Mouse (Mus musculus) heart, postnatal 0 days (tissue): ENCODE measurements around the gene Plscr3. TPM values are rescaled to one million over a fixed set of nuclear protein-coding genes. Genes with fewer than 3 reads are reported as not detected.

Source experiments
- ATAC-seq: fragments of 200-750 bp; cut with Nextera tagmentation; 2 replicates; pipeline ENCODE4 v1.8.0; 2017; ENCODE audit warnings: low read depth, moderate number of reproducible peaks, moderate library complexity; ENCODE audit not compliant: insufficient read depth
- DNase-seq: peaks from one replicate; pipeline ENCODE4 v3.0.0-alpha.2; 2016; ENCODE audit warnings: low spot score
- H3K27ac ChIP-seq: fragments of 300-500 bp; sonication (generic); 2 replicates; pipeline ENCODE4 v1.5.1; 2014; ENCODE audit warnings: low read depth, mild to moderate bottlenecking
- H3K27me3 ChIP-seq: fragments of 300-500 bp; sonication (generic); 2 replicates; pipeline ENCODE4 v1.6.1; 2014; ENCODE audit warnings: low read length, mixed read lengths; ENCODE audit not compliant: control insufficient read depth, insufficient read depth
- H3K36me3 ChIP-seq: fragments of 300-500 bp; sonication (generic); replicated peaks from 2 replicates; pipeline ENCODE4 v1.6.1; 2014; ENCODE audit warnings: low read length, mixed read lengths; ENCODE audit not compliant: control insufficient read depth, insufficient read depth
- H3K4me1 ChIP-seq: fragments of 300-500 bp; sonication (generic); 2 replicates; pipeline ENCODE4 v1.6.1; 2014; ENCODE audit warnings: antibody characterized with exemption; ENCODE audit not compliant: control insufficient read depth, insufficient read depth
- H3K4me2 ChIP-seq: fragments of 300-500 bp; sonication (generic); 2 replicates; pipeline ENCODE4 v1.6.1; 2014; ENCODE audit warnings: low read depth, mild to moderate bottlenecking, low read length, moderate library complexity
- H3K4me3 ChIP-seq: fragments of 300-500 bp; sonication (generic); 2 replicates; pipeline ENCODE4 v1.5.1; 2014; ENCODE audit warnings: low read depth, low read length
- H3K9ac ChIP-seq: fragments of 300-500 bp; sonication (generic); replicated peaks from 2 replicates; pipeline ENCODE4 v1.6.1; 2014; ENCODE audit warnings: low read depth, low read length, mixed read lengths
- H3K9me3 ChIP-seq: fragments of 300-500 bp; sonication (generic); replicated peaks from 2 replicates; pipeline ENCODE4 v1.6.1; 2016; ENCODE audit warnings: low read length; ENCODE audit not compliant: control insufficient read depth
- CTCF ChIP-seq: IDR thresholded peaks from 2 replicates; pipeline ENCODE4 v1.5.1; 2016; ENCODE audit warnings: antibody characterized with exemption, control low read depth, low read depth
- EP300 ChIP-seq: IDR thresholded peaks from 2 replicates; pipeline ENCODE4 v1.6.1; 2016; ENCODE audit warnings: antibody characterized with exemption, low read depth
- WGBS: fragments of 180-500 bp; shearing (Covaris S2); extraction: QIAGEN DNeasy Blood & Tissue Kit; methylation state at CpG from one replicate; pipeline ENCODE4 v1.1.7; 2014; 5-methylcytosine and 5-hydroxymethylcytosine counted together
- polyA plus RNA-seq: library from polyadenylated mRNA; unstranded; fragments of >200 nt; fragmentation: Nextera tagmentation; extraction: Ambion mirVana; gene quantifications from 2 replicates; pipeline ENCODE4 v1.2.1, GENCODE M21; 2015
- total RNA-seq: library from RNA; depleted of rRNA; stranded (reverse); fragments of >200 nt; gene quantifications from 2 replicates; pipeline ENCODE4 v1.2.3, GENCODE M21; 2014; ENCODE audit warnings: low replicate concordance

Plscr3 gene
- total and polyA plus RNA-seq, 2 experiments from 2014 or later = 50.9 to 62.3 TPM

DNA sequence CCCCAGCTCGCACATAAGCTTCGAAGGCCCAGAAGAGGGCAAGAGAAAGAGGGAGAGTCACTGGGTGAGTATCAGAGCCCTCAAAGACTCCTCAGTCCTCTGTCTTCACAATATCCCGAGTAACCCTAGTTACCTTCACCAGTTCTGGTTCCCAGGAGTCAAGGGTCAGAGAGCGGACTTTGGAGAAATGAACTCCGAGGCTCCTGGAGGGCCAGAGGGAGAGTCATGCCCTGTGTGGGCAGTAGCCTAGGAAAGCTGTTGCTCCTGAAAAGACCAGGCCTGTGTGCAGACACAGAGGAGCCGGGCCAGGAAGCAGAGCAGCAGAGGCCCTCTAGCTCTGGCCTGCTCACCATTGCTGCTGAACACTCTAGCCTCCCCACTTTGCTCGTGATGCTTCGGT, 38.5 kb downstream of the Plscr3 start:
- Histone ChIP-seq H3K36me3 (no peaks in the 10 kb centered on the region), H3K4me2 (peak overlapping the region; percentile 33), H3K9me3 (no peaks in the 10 kb centered on the region), H3K27me3 (0 out of 2 replicates have a peak, but pooled peaks cover 6% of the 10 kb centered on the region), H3K4me3 (no peak overlapping the region), H3K4me1 (peaks cover 8% of the 10 kb centered on the region; the same call in 1 of the 2 replicates), H3K9ac (no peak overlapping the region; the same call in 1 of the 2 replicates), H3K27ac (peak overlapping the region; percentile 60)
- DNase-seq = no peak
- no peak for ATAC-seq
- no peak for TF ChIP-seq CTCF
- TF ChIP-seq EP300 = no peak
- WGBS = 69% methylated on average over 8 of the region's 8 CpGs

DNA sequence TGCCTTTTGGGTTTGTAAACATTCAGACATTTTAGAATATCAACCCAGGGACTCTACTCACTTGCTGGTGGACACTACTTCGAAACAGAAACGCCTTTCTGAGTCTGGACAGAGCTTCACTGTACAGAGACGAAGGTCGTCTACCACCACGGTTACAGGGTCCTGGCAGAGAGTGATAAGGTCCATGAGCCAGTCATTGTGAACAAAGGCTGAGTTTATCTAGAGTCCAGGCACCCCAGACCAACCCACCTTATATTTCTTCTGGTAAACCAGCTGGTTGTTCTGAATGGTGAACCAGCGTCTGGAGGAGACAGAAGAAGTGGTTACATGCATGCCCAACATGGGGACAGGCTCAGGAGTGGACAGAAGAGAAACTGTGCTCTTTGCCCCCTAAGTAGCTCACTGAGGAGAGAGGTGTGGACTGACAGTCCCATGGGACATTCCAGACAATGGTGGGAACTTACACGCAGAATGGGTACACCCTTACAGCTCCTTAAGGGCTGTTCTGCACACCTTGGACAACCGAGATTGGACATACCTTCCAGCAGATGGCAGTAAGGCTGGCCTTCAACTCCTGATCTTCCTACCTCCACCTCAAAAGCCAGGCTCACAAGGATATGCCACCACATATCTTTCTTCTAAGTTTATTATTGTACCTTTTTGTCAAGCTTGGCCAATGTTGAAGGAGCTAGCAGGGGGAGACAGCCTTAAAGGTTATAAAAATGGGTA, 40.9 kb downstream of the Plscr3 start:
- no peak for TF ChIP-seq EP300
- peak; percentile 51 for TF ChIP-seq CTCF
- H3K9ac ChIP-seq = no peak overlapping the region
- DNase-seq (no peak), ATAC-seq (no peak)
- no peak overlapping the region for H3K4me3 ChIP-seq
- no peak overlapping the region for H3K27ac ChIP-seq
- peaks cover 12% of the 10 kb centered on the region for H3K4me1 ChIP-seq
- no peaks in the 10 kb centered on the region for H3K9me3 ChIP-seq
- no peaks in the 10 kb centered on the region for H3K36me3 ChIP-seq
- 50% methylated on average over 8 of the region's 8 CpGs for WGBS
- H3K4me2 ChIP-seq = no peak overlapping the region
- H3K27me3 ChIP-seq = peaks cover 17% of the 10 kb centered on the region; the same call in 1 of the 2 replicates

DNA sequence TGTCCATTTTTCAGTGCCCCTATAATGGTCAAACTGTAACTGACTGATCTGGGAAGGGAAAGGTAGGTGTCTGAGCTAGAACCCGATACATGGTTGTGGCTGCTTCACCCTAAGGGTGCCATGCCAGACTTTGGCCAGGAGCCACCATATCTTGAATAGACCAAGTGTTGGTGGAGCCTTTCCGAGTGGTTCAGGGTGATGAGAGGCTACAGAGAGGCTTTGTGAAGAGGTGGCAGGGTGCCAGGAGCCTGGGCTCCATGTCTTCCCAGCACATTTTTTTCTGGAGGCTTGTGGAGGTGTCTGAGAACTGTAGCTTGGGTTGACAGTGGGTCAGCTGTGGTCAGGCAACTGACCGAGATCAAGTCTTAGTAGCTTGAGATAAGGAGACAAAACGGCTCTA, 45.3 kb downstream of the Plscr3 start:
- no peak overlapping the region for H3K4me3 ChIP-seq
- DNase-seq = peak; percentile 76
- no peaks in the 10 kb centered on the region for H3K9me3 ChIP-seq

DNA sequence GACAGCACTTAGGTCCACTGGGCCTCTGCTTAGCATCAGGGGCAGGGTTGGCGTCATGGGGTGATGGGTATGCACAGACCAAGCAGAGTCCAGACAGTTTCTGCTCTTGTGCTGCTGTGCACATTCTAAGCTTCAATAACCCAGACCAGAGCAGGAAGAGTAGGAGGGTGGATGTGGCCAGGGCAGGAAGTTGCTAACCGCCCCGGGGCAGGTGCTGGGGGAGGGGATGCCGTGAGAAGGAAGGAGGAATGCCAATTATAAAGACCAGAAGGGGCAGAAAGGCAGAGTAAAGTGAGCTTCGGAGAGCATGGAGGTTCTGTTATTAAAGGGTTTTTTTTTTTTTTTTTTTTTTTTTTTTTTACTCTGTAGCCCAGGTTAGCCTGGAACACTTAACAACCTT, 48.5 kb downstream of the Plscr3 start:
- ATAC-seq (no peak), DNase-seq (no peak)
- Histone ChIP-seq H3K4me2 (no peak overlapping the region), H3K4me3 (no peak overlapping the region; the same call in 1 of the 2 replicates), H3K27me3 (peaks cover 11% of the 10 kb centered on the region; the same call in 1 of the 2 replicates), H3K36me3 (no peaks in the 10 kb centered on the region), H3K27ac (peak overlapping the region; percentile 40; the same call in 1 of the 2 replicates), H3K9me3 (no peaks in the 10 kb centered on the region), H3K4me1 (peaks cover 12% of the 10 kb centered on the region), H3K9ac (no peak overlapping the region)
- TF ChIP-seq EP300 (no peak), CTCF (no peak)
- 60% methylated on average over 5 of the region's 5 CpGs for WGBS

More for the DNA sequence above, 45.3 kb downstream of the Plscr3 start:
- Histone ChIP-seq H3K27ac (no peak overlapping the region), H3K36me3 (no peaks in the 10 kb centered on the region), H3K4me2 (no peak overlapping the region), H3K9ac (no peak overlapping the region), H3K4me1 (peaks cover 12% of the 10 kb centered on the region), H3K27me3 (peaks cover 17% of the 10 kb centered on the region; the same call in 1 of the 2 replicates)
- no peak for TF ChIP-seq CTCF
- no peak for TF ChIP-seq EP300
- WGBS = 13% methylated on average over 4 of the region's 4 CpGs
- ATAC-seq = peak; percentile 69

DNA sequence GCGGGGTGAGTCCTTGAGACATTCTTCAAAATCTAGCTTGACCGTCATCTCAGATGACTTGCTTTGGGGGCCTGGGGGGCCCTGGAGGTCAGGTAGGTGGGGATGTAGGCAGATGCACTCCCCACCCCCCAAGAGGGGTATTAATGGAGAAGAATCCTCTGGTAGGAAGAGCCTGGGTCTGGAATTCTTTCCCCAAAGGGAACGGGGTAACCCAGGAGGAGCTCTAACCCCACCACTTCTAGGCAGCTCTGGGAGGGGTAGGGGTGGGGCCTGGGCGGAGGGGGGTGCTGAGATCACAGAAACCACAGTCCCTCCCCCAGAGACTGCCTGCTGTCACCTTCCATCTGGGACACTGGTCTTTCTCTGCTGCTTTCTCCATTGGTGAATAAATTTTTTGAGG, 49.1 kb downstream of the Plscr3 start, which contains the start of gene Acap1:
Gene Acap1, minus strand, starts transcription at position 249 of the 400 bp plus-strand sequence.
- H3K27ac ChIP-seq = peak within 1 kb of the TSS; percentile 40; the same call in 1 of the 2 replicates
- H3K4me1 ChIP-seq = peaks cover 18% of the 10 kb centered on the region
- no peak within 1 kb of the TSS; the same call in 1 of the 2 replicates for H3K4me3 ChIP-seq
- ATAC-seq (no peak), DNase-seq (no peak)
- no peaks in the 10 kb centered on the region for H3K36me3 ChIP-seq
- 66% methylated on average over 4 of the region's 4 CpGs for WGBS
- no peaks in the 10 kb centered on the region for H3K9me3 ChIP-seq
- H3K27me3 ChIP-seq = peaks cover 8% of the 10 kb centered on the region; the same call in 1 of the 2 replicates
- H3K4me2 ChIP-seq = no peak within 1 kb of the TSS
- H3K9ac ChIP-seq = no peak within 1 kb of the TSS
- no peak for TF ChIP-seq CTCF
